Mouse (Mus musculus): ENCODE measurements at regions not wholly inside any gene's neighbourhood (a gene's known extent, or its start where the extent isn't known, plus 50 kb on each side); places are given as distances from the start of the nearest gene placed in this dataset.

DNA sequence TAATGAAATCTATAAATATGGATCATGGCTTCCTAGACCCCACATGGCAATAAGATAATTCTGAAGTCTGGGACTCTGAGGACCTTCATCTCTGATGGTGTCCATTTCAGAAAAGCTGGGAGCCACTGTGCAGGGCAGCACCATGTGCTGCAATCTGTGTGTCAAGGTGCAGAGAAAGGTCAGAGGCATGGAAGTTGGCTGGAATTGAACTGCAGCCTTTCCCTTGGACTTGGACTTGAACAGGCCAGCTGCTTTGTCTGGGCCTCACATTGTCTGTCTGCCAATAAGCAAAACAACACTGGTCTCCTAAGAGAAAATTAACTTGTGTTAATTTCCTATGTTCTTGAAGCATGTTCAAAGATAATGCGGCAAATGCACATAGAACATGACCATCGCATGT, 681.0 kb downstream of the Cypt12 start:
- TF ChIP-seq FLI1 (IDR thresholded peaks at IDR 0.05; ENCODE audit: low read length) (no peak), GATA1 (IDR thresholded peaks at IDR 0.05; ENCODE audit: borderline replicate concordance, low read length) (no peak)
